8 mouse cellular contexts compared by ENCODE assay signal in genomic region chr4:151666411-151666901, GRCm38 (mm10).
DNase-seq lines count a peak whose midpoint lies in the region; ATAC-seq lines count a peak whose summit lies in the region.

No protein-coding gene starts in this region.

- H3K27me3 ChIP-seq in embryonic facial prominence, embryonic 15.5 days, result no peaks in the 10 kb centered on the region
- H3K27me3 ChIP-seq in heart, embryonic 13.5 days (replicated peaks), result no peaks in the 10 kb centered on the region

- DNase-seq in gastrocnemius, adult 18-20 months (ENCODE audit: low spot score), result peak; percentile 55
- DNase-seq in gastrocnemius, postnatal 4 days (ENCODE audit: low spot score in 2 of 2), result no peak
- peak; percentile 55 to 78 for DNase-seq in kidney, postnatal 25 days
- no peak for DNase-seq in T-cell, adult 2 months (ENCODE audit: low spot score)
- no peak for DNase-seq in lung, postnatal 14 days

- peak; percentile 65 for ATAC-seq in embryonic facial prominence, embryonic 15.5 days (ENCODE audit: insufficient number of reproducible peaks, low FRiP score, low TSS enrichment, low read depth)
- ATAC-seq in heart, embryonic 13.5 days (ENCODE audit: extremely low read depth, insufficient number of reproducible peaks, low FRiP score, low TSS enrichment), result no peak
- ATAC-seq in megakaryocyte, adult 5-6 weeks (ENCODE audit: poor library complexity, severe bottlenecking), result no peak

- WGBS in embryonic facial prominence, embryonic 15.5 days, result 37% methylated on average over 12 of the region's 12 CpGs
- WGBS in heart, embryonic 13.5 days, result 45% methylated on average over 12 of the region's 12 CpGs

- no peak overlapping the region for H3K4me2 ChIP-seq in embryonic facial prominence, embryonic 15.5 days (replicated peaks)
- peak overlapping the region; percentile 35 for H3K4me2 ChIP-seq in heart, embryonic 13.5 days

- H3K27ac ChIP-seq in embryonic facial prominence, embryonic 15.5 days (replicated peaks), result no peak overlapping the region
- H3K27ac ChIP-seq in heart, embryonic 13.5 days (replicated peaks), result peak overlapping the region; percentile 51

- peaks cover 10% of the 10 kb centered on the region for H3K4me1 ChIP-seq in embryonic facial prominence, embryonic 15.5 days
- peaks cover 18% of the 10 kb centered on the region for H3K4me1 ChIP-seq in heart, embryonic 13.5 days

- no peaks in the 10 kb centered on the region for H3K36me3 ChIP-seq in embryonic facial prominence, embryonic 15.5 days
- no peaks in the 10 kb centered on the region for H3K36me3 ChIP-seq in heart, embryonic 13.5 days

- no peak overlapping the region for H3K9ac ChIP-seq in embryonic facial prominence, embryonic 15.5 days
- H3K9ac ChIP-seq in heart, embryonic 13.5 days, result peak overlapping the region; percentile 29; the same call in 1 of the 2 replicates

- no peak overlapping the region for H3K4me3 ChIP-seq in embryonic facial prominence, embryonic 15.5 days (replicated peaks)
- no peak overlapping the region for H3K4me3 ChIP-seq in heart, embryonic 13.5 days

- no peaks in the 10 kb centered on the region for H3K9me3 ChIP-seq in embryonic facial prominence, embryonic 15.5 days (replicated peaks)
- H3K9me3 ChIP-seq in heart, embryonic 13.5 days, result no peaks in the 10 kb centered on the region

Comparison
In these comparisons a context has a peak if more than half of its experiments do, and no peak if none do; other contexts are left out.
1. DNase-seq: peak in gastrocnemius, adult 18-20 months (single experiment) and kidney, postnatal 25 days (2 of 2); none in gastrocnemius, postnatal 4 days (0 of 2), T-cell, adult 2 months (single experiment) and lung, postnatal 14 days (single experiment).